Mouse (Mus musculus) small intestine, adult 2 months (tissue): Measurements from ENCODE around the gene Lix1.

Experiments
- CTCF ChIP-seq: fragments of 200-500 bp; IDR thresholded peaks from 2 replicates; pipeline ENCODE4 v1.5.1; 2012; ENCODE audit warnings: low read depth, mild to moderate bottlenecking, control low read depth, inconsistent platforms, low read length, moderate library complexity, mixed read lengths; ENCODE audit not compliant: insufficient replicate concordance, insufficient read length; ENCODE audit errors: extremely low read depth
- POLR2A ChIP-seq: fragments of 200-500 bp; IDR thresholded peaks from 2 replicates; pipeline ENCODE4 v1.6.1; 2012; ENCODE audit warnings: low read depth, mild to moderate bottlenecking, control low read depth, inconsistent platforms, low read length, moderate library complexity

GRCm38 (mm10) chr17:17396869-17397268 is 5.6 kb upstream of the Lix1 start:
- TF ChIP-seq CTCF (no peak), POLR2A (no peak)
